Mouse (Mus musculus): ENCODE measurements around the gene Wdr46.
"Not testable (repeated sequence)": the region's sequence is repeated elsewhere in the genome, so short reads cannot be mapped to it uniquely, and the experiment has no call there.

Gene Wdr46

DNA sequence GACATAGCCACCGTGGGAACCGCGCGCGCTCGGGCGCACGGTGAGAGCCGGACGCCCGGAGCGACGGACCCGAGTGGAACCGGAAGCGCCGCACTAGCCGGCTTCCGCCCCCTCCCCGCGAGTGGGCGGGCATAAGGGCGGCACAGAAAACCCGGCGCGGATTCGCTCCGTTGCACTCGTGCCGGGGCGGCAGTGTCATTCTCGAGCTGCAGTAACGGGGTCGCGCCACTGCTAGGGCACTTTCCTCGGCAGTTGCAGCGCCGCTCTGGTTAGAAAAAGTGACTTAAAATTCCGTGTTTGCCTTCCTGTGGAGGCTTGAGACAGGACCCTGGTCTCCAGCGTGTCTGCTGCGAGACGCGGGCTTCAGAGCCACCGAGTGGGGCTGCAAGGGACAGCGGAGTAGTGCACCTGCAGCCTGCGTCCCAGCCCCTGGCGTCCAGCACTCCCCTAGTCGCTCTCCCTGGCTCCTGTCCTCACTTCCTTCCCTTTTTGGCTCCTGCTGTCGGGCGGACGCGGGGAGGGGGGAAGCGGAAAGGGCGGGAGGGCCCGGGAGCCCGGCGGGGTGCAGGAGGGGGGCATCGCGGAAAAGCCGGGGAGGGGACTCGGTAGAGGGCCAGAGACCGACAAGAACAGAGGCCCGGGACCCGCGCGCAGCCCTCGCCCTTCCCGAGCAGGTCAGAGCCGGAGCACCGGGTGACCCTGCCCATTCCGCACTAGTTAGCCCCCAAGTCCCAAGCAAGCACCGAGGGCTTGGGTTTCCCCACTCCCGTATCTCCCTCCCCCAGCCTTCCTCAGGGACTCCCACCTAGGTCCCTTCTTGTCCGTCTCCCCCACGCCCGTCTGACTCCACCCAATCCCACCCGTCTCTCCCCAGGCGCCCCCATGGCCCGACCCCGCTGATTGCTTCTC, 10.8 kb upstream of the Wdr46 start, which contains the start of gene Rgl2:
TSS of gene Rgl2 (plus strand) at position 173 of the 909 bp plus-strand sequence.
- DNase-seq (ENCODE audit: low read depth), result peak; percentile 89

DNA sequence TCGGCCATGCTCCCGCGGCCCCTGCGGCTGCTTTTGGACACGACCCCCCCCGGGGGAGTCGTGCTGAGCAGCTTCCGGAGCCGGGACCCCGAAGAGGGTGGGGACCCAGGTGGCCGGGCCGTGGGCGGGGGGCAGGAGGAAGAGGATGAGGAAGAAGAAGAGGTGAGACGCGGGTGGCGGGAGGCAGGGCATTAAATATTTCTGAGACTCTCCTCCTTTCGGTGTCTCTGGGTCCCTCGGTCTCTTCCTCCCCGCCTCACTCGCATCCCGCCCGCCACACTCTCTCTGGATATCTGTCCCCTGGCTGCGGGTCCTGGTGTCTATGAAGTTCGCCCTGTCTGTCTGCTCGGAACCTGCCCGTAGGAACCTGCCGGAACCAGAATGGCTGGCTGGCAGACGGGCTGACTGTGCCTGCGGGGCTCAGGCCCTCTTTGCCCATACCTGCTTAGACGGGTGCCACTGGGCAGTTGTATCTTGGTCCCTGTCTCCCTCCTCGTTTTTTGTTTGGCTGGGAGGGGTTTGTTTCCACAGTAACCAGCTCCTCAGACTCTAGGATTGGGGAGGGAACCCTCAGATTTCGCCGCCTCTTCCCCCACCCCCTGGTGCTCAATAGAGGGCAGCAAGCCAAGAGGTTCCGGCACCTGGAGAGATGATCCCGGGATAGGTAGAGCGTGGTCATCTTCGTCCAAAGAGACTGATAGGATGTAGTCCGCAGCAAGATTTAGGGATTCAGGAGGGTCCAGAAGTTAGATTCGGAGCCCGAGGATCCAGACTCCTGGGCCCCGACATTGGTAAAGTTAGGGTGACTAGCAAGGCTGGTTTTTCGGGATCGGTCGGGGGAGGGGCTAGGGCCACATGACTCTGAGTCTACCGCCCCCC, 9.9 kb upstream of the Wdr46 start:
- DNase-seq (ENCODE audit: low read depth), result peak; percentile 65

DNA sequence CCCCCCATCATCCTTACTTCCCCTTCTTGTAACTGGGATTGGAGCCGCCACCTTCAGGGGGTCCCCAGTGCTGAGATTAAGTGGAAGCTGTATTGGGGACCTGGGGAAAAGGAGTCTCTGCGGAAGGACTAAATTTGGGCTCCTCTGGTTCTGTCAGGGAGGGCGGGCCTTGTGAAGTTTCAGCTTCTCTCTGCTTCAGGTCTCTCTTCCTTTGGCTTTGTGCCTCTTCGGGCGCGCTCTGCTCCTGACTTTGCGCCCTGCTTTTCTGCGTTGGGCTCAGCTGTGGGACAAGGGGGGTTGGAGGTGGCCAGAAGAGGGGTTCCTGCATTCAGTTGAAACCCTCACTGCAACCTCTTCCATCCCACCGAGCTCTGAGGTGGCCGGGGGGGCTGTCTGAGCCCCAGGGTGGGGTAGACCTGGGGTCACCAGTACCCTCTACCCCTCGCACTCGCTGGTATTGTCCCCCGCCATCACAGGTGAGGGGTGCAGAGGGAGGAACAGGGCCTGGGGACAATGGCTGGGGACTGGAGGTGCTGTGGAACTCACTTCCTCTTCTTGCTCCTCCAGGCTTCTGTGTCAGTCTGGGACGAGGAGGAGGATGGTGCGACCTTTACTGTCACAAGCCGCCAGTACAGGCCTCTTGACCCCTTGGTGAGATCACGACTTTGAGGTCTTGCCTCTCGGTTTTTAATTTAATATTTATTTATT, 9.1 kb upstream of the Wdr46 start:
- no peak for DNase-seq (ENCODE audit: low read depth)

DNA sequence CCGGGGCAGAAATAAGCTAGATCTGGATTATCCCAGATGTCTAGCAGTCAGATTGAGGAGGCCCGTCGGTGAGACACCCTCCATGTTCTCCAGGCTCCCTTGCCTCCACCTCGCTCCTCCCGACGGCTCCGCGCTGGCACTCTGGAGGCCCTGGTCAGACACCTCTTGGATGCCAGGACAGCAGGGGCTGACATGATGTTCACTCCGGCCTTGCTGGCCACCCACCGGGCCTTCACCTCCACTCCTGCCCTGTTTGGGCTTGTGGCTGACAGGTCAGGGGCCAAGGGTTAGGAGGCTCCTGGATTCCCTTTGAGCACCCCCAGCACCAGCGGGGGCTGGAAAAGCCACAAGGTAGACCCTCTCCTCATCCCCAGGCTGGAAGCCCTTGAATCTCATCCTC, 8.5 kb upstream of the Wdr46 start:
- DNase-seq (ENCODE audit: low read depth), result no peak

DNA sequence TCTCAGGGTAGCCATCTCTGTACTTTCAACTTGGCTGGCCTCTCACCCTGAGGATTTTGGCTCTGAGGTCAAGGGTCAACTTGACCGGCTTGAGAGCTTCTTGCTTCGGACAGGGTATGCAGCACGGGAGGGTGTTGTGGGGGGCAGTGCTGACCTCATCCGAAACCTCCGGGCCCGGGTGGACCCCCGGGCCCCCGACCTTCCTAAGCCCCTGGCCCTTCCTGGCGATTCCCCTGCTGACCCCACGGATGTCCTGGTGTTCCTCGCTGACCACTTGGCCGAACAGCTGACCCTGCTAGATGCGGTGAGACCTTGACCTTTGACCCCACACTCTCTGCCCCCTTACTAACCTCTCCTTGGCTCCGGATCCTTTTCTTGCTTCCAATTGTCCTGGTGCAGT, 8.0 kb upstream of the Wdr46 start:
- no peak for DNase-seq (ENCODE audit: low read depth)

DNA sequence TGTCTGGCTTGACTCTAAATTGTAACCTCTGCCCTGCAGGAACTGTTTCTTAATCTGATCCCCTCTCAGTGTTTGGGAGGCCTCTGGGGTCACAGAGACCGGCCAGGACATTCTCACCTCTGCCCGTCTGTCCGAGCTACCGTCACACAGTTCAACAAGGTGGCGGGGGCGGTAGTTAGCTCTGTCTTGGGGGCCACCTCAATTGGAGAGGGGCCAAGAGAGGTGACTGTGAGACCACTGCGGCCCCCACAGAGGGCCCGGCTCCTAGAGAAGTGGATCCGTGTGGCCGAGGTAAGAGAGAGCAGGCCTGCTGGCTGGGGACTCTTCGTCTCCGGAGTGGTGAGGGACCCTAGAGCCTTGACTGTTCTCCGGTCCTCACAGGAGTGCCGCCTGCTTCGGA, 7.5 kb upstream of the Wdr46 start:
- DNase-seq (ENCODE audit: low read depth), result no peak

DNA sequence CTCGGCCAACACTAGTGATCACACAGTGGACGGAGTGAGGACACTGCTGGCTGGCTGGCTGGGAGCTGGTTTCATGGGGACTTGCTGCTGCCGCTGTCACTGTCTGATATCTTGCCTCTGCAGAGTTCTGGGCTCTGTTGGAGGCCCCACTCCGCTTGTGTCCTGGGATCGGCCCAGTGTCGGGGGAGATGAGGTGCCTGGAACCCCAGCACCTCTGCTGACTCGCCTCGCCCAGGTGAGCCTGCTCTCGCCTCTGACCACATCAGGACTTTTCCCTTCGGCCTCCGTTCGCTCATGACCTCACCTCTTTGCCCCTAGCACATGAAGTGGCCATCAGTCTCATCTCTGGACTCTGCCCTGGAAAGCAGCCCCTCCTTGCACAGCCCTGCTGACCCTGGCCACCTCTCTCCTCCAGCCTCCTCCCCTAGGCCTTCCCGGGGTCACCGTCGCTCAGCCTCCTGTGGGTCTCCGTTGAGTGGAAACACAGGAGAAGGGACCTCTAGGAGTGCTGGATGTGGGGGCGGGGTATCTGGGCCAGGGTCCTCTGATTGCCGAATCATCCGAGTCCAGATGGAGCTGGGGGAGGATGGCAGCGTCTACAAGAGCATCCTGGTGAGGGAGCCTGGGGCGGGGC, 4.9 kb upstream of the Wdr46 start:
- DNase-seq (ENCODE audit: low read depth), result no peak

DNA sequence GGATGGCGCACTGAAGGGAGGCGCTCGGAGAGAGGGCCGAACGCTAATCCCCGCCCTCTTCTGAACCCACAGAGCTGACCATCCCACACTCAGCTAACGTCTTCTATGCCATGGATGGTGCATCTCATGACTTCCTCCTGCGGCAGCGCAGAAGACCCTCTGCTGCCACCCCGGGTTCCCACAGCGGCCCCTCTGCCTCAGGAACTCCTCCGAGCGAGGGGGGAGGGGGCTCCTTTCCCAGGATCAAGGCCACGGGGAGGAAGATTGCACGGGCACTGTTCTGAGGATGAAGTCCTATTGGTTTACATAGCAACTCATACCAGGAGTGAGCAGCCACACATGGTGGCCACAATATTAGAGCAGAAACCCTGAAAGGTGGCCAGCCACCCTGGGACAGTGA, 3.5 kb upstream of the Wdr46 start:
- DNase-seq (ENCODE audit: low read depth), result no peak

DNA sequence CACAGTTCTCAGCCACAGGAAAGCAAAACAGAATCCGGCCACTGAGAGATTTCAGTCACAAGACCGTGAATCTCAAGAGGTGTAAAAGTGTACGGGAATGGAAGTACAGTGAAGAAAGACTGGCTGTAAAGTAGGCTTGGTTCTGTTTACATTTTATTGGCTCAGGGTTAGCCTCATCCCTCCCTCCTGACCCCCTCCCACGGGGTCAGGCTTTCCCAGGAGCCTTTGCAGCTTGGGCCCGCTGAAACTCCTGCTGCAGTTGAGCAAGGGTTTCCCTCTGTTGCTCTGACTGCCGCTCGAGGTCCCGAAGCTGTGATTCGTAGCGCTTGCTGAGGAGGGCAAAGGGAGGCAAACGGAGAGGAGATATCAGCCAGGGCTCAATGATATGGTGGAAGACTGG, 1.7 kb upstream of the Wdr46 start:
- no peak for DNase-seq (ENCODE audit: low read depth)

DNA sequence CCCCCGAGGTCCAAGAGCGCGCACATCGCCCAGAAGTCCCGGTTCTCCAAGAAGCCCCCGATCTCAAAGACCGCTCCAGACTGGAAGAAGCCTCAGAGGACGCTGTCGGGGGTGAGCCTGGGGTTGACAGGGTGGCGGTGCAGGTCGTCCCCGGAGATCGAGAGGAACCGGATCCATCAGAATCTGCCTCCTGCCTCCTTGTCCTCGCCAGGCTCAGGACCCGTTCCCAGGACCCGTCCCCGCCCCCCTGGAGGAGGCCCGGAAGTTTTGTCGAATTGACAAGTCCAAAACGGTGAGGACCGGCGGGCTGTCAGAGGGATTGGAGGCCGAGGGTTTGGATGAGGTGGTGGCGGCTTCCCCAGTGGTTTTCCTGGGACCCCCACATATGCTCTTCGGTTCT, 521 bp downstream of the Wdr46 start:
- peak; percentile 44 for DNase-seq (ENCODE audit: low read depth)

DNA sequence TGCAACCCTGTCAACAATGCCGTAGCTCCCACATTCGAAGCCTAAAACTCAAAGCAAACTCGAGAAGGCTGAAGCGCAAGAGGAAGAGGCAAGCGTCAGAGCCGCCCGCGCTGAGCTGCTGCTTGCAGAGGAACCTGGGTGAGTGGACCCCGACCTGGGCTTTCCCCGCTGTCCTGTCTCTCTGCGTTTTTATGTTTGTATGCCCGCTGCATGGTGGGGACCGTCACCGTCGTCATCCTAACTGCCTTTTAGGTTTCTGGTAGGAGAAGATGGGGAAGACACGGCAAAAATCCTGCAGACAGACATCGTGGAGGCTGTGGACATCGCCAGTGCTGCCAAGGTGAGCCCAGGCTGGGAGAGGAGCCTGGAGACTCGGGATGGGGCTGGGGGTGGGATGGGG, 921 bp downstream of the Wdr46 start:
- no peak for DNase-seq (ENCODE audit: low read depth)

DNA sequence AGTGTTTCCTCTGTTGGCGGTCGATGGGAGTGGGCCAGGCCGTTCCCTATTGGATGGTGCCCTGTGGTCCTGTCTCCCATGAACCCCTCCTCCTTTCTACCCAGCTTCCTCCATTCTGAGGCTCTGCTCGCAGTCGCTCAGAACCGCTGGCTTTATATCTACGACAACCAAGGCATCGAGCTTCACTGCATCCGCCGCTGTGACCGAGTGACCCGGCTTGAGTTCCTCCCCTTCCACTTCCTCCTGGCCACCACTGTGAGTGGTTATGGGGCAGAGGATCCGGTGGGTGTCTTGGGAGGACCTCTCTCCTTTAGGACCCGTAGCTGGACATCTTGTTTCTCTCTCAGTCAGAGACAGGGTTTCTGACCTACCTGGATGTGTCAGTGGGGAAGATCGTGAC, 3.0 kb downstream of the Wdr46 start:
- no peak for DNase-seq (ENCODE audit: low read depth)

DNA sequence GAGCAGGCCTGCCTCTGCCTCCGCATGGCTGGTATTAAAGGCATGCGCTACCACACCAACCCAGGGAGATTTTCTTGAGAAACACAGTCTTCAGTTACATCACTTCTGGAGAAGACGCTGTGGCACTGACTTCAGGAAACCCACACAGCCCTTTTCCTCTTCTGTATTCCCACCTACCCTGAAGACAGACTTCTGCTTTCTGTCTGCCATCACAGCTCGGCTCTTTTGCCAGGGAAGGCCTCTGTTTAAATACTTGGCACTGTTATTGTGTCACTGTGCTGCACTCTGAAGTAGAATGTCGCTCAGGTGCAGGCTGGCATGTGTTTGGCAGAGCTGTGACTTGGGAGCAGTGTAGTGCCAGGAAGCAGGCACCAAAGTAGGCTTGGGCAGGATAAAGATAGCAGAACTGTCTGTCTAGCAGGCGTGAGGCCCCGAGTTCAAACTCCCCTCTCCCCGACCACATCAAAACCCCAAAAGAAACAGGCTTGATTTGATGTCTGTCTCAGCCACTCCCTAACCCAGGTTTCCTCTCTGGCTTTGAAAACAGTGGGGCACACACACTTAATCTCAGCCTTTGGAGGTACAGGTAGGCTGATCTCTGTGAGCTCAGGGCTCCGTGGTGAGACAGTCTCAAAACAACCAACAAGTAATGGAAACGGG, 7.1 kb downstream of the Wdr46 start:
- peak; percentile 71 for DNase-seq (ENCODE audit: low read depth)

DNA sequence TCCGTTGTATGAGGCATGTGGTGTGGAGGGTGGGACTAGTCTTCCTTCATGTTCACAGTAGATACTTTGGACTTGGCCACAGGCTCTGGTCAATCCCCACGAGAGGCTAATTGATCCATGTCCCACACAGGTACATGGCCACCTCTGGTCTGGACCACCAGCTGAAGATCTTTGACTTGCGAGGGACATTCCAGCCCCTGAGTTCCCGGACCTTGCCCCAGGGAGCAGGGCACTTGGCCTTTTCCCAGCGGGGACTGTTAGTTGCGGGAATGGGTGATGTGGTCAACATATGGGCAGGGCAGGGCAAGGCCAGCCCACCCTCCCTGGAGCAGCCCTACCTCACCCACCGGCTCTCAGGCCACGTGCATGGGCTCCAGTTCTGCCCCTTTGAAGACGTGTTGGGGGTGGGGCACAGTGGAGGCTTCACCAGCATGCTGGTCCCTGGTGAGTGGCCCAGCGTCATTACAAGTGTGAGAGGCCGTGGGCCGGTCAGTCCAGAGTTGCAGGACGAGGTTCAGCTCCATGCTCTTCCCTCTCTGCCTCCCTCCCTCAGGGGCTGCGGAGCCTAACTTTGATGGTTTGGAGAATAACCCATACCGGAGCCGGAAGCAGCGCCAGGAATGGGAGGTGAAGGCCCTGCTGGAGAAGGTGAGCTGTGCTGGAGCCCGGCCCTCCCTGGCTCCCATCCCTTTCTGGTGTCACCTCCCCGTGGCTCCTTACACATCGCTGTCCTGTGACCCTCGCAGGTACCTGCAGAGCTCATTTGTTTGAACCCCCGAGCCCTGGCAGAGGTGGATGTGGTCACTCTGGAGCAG, 7.8 kb downstream of the Wdr46 start:
- DNase-seq (ENCODE audit: low read depth), result no peak

DNA sequence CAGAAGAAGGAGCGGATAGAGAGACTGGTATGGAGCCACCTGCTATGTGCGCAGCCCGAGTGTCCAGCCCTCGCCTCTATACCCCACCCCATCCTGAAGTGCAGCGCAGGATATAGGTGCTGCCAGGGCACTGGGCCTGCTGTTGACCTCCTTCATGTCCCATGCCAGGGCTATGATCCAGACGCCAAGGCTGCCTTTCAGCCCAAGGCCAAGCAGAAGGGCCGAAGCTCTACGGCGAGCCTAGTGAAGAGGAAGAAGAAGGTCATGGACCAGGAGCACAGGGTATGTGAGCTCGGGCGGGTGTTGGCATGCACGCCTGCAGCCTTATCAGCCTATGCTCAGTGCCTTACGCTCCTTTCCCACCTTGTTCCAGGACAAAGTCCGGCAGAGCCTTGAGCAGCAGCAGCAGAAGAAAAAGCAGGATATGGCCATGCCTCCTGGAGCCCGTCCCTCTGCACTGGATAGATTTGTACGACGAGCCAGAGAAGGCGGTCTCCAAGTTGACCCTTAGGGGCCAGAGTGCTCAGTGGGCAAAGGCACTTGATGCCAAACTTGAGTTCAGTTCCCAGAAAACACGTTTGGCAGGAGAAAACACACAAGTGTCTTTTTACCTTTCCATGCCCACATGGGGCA, 8.6 kb downstream of the Wdr46 start:
- no peak for DNase-seq (ENCODE audit: low read depth)

DNA sequence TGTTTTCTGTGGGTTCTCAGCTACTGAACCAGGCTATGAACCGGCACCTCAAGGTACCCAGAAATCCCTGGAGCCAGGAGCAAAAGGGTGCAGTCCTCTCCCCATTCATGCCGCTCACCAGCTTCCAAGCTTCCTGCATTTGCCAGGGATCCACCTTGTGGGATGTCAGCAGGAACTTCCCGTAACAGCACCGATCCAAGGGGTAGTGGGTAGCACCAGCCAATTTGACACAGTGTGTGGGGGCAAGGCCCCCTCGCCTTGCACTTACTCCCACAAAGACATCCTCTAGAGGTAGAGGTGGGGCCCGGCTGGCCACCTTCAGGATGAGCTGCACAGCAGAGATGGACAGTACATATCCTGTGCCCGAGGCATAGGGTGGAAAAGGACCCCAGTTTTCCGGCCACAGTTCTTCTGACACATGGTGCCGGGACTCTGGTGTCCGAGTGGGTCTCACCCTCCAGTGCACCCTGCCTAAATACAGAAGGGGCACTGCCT, 9.7 kb downstream of the Wdr46 start:
- DNase-seq (ENCODE audit: low read depth), result no peak

DNA sequence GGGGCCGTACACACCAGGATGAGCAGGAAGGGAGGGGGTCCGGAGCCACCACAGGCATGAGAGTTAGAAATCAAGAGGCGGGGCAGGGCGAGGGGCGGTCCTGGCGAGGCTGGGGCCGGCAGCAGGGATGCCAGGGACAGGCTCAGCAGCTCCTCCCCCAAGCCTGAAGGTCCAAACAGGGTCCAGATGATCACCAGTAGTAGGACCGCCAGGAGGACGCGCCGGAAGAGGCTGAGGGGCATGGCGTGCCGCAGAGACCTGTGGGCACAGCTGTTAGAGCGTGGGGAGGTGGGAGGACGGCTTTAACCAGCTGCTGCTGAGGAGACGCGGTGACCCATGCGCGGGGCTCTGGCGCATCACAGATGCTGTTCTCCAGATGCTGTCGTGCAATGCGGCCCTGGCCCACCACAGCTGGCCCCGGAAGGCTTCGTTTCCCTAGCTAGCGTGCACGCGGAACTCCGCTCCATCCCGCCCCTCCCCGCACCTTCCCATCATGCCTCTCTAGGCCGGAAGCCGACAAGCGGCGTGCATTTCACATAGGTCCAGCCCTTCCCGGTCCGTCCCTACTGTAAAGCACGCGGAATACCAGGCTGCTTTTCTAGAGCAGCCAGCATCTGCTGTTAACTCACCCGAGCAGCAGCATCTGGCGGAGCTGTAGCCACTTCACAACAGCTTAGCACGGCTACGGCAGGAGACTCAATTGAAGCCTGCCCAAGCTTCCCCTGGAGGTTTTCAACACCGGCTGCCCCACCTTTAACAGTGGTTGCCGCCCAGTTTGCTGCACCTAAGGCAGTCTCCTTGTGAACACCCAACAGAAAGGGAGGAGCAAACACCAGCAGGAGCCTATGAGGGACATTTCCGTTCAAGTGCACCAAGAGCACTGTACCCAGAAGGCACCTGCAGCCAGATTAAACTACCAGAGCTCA, 10.8 kb downstream of the Wdr46 start, which contains the start of gene B3galt4:
TSS of gene B3galt4 (minus strand) at position 468 of the 926 bp plus-strand sequence.
- peak; percentile 50 for DNase-seq (ENCODE audit: low read depth)

DNA sequence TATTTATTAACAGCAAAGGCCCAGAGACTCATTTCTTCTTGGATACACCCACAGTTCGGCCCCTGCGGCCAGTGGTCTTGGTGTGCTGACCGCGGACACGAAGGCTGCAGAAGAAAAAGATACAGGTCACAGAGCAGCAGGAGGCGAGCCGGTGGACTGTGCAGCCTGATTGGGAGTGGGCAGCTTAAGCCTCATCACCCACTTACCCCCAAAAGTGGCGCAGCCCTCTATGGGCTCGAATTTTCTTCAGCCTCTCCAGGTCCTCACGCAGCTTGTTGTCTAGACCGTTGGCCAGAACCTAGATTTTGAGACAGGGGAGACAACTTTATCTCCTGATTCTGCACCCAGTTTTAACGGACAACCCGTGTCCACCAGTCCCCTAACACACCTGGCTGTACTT, 11.6 kb downstream of the Wdr46 start:
- not testable (repeated sequence) for DNase-seq (ENCODE audit: low read depth)

DNA sequence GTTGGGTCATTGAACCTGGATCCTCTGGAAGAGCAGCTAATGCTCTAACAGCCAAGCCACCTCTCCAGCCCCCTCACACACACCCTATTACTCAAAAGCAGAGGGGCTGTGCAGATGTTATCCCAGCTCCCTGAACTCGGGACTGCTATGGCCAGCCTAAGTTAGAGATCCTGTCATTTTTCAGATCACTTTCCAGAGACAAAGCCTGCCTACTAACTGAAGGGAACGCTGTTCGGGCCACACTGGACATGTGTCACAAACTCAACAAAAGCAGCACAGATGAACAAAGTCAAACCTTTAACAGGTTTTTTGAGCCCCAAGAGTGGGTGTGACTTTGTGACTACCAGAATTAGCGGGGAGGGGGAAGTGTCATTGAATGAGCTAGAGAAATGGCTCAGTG, 12.4 kb downstream of the Wdr46 start:
- DNase-seq (ENCODE audit: low read depth), result no peak

All from 416B (cell line).